In genomic region chr10:126862193-126862592, GRCm38 (mm10) we compare ENCODE assay signal across 24 mouse cellular contexts. TPM values are rescaled to one million over a fixed set of nuclear protein-coding genes. Genes with fewer than 3 reads are reported as not detected.
A peak's percentile ranks its signal among the peaks of the same experiment; 100 is the strongest.
DNase-seq lines count a peak whose midpoint lies in the region; ATAC-seq and TF ChIP-seq lines count a peak whose summit lies in the region.
"Had no signal": no experiment of that assay in that cellular context is flagged by ENCODE, and none has a peak within 500 bp of the region (broad histone marks: within the 10 kb centered on the region; RNA-seq: fewer than 3 reads in every experiment).

No protein-coding gene starts in this region.

- ATAC-seq in hindbrain, embryonic 16.5 days, result no peak
- ATAC-seq in hindbrain, embryonic 13.5 days (ENCODE audit: low FRiP score), result no peak
- ATAC-seq in lung, postnatal 0 days, result peak; percentile 19
- ATAC-seq: intestine, postnatal 0 days had no signal

- H3K9ac ChIP-seq in hindbrain, embryonic 16.5 days (ENCODE audit: low read depth, low read length), result no peak overlapping the region
- H3K9ac ChIP-seq in hindbrain, embryonic 13.5 days, result no peak overlapping the region
- no peak overlapping the region for H3K9ac ChIP-seq in lung, postnatal 0 days (replicated peaks; ENCODE audit: low read depth)
- H3K9ac ChIP-seq: embryonic facial prominence, embryonic 12.5 days; heart, embryonic 12.5 days; hindbrain, embryonic 12.5 days; kidney, embryonic 15.5 days; limb, embryonic 15.5 days; liver, embryonic 15.5 days; neural tube, embryonic 13.5 days had no signal

- no peak overlapping the region for H3K27ac ChIP-seq in hindbrain, embryonic 16.5 days (ENCODE audit: low read depth, low read length)
- H3K27ac ChIP-seq in hindbrain, embryonic 13.5 days, result no peak overlapping the region
- H3K27ac ChIP-seq in lung, postnatal 0 days (ENCODE audit: low read length), result no peak overlapping the region
- no peak overlapping the region for H3K27ac ChIP-seq in cortical plate, adult 2 months (ENCODE audit: insufficient read depth, low read length)
- H3K27ac ChIP-seq: embryonic facial prominence, embryonic 12.5 days; hindbrain, embryonic 12.5 days; kidney, embryonic 15.5 days; limb, embryonic 15.5 days; liver, embryonic 15.5 days; neural tube, embryonic 13.5 days had no signal

- TF ChIP-seq CTCF in lung, postnatal 0 days (IDR thresholded peaks at IDR 0.05), result no peak
- TF ChIP-seq CTCF in cortical plate, adult 2 months (IDR thresholded peaks at IDR 0.05; ENCODE audit: extremely low read depth, insufficient read depth, low read length), result no peak

- no peak for DNase-seq in lung, postnatal 0 days (ENCODE audit: low spot score)
- no peak for DNase-seq in lung, adult 18-20 months
- DNase-seq in brain, adult 2 months (ENCODE audit: low read depth, low spot score), result peak; percentile 36
- no peak for DNase-seq in kidney, postnatal 25 days
- DNase-seq: adrenal gland, adult 8-10 months; cerebellum, adult 9-11 months; gastrocnemius, postnatal 10 days; heart, adult 11 months; heart, postnatal 14 days; layer of hippocampus, postnatal 36 days; lung, postnatal 10 days; thymus, postnatal 25 days had no signal

- no peaks in the 10 kb centered on the region for H3K9me3 ChIP-seq in hindbrain, embryonic 16.5 days (ENCODE audit: control insufficient read depth, low read length)
- H3K9me3 ChIP-seq in hindbrain, embryonic 13.5 days, result no peaks in the 10 kb centered on the region
- H3K9me3 ChIP-seq in lung, postnatal 0 days (ENCODE audit: low read length), result no peaks in the 10 kb centered on the region
- H3K9me3 ChIP-seq: embryonic facial prominence, embryonic 12.5 days; heart, embryonic 12.5 days; hindbrain, embryonic 12.5 days; kidney, embryonic 15.5 days; limb, embryonic 15.5 days; liver, embryonic 15.5 days; neural tube, embryonic 13.5 days had no signal

- TF ChIP-seq POLR2A in cortical plate, adult 2 months (IDR thresholded peaks at IDR 0.05; ENCODE audit: extremely low read depth, insufficient read depth, low read length), result no peak

- TF ChIP-seq EP300 in lung, postnatal 0 days (IDR thresholded peaks at IDR 0.05), result no peak

- no peaks in the 10 kb centered on the region for H3K36me3 ChIP-seq in hindbrain, embryonic 16.5 days (ENCODE audit: control insufficient read depth, insufficient read depth, low read length)
- H3K36me3 ChIP-seq in hindbrain, embryonic 13.5 days, result no peaks in the 10 kb centered on the region
- H3K36me3 ChIP-seq in lung, postnatal 0 days (ENCODE audit: insufficient read depth, low read length), result no peaks in the 10 kb centered on the region
- H3K36me3 ChIP-seq: embryonic facial prominence, embryonic 12.5 days; heart, embryonic 12.5 days; hindbrain, embryonic 12.5 days; kidney, embryonic 15.5 days; limb, embryonic 15.5 days; liver, embryonic 15.5 days; neural tube, embryonic 13.5 days had no signal

- H3K4me2 ChIP-seq in hindbrain, embryonic 16.5 days (ENCODE audit: low read length), result 0 out of 2 replicates have a peak overlapping the region, but pooled peaks have one; percentile 9
- no peak overlapping the region for H3K4me2 ChIP-seq in hindbrain, embryonic 13.5 days
- H3K4me2 ChIP-seq in lung, postnatal 0 days (replicated peaks; ENCODE audit: low read depth, low read length), result no peak overlapping the region
- H3K4me2 ChIP-seq: embryonic facial prominence, embryonic 12.5 days; heart, embryonic 12.5 days; hindbrain, embryonic 12.5 days; kidney, embryonic 15.5 days; limb, embryonic 15.5 days; liver, embryonic 15.5 days; neural tube, embryonic 13.5 days had no signal

- no peaks in the 10 kb centered on the region for H3K4me1 ChIP-seq in hindbrain, embryonic 16.5 days (ENCODE audit: control insufficient read depth, insufficient read depth, low read depth, low read length)
- peaks cover 3% of the 10 kb centered on the region; the same call in 1 of the 2 replicates for H3K4me1 ChIP-seq in hindbrain, embryonic 13.5 days (replicated peaks)
- no peaks in the 10 kb centered on the region for H3K4me1 ChIP-seq in lung, postnatal 0 days (ENCODE audit: insufficient read depth, low read depth, low read length)
- no peaks in the 10 kb centered on the region for H3K4me1 ChIP-seq in cortical plate, adult 2 months (ENCODE audit: control insufficient read depth, insufficient read depth, low read length)
- H3K4me1 ChIP-seq: embryonic facial prominence, embryonic 12.5 days; hindbrain, embryonic 12.5 days; liver, embryonic 15.5 days; neural tube, embryonic 13.5 days had no signal

- 64% methylated on average over 12 of the region's 12 CpGs for WGBS in hindbrain, embryonic 16.5 days
- 64% methylated on average over 12 of the region's 12 CpGs for WGBS in hindbrain, embryonic 13.5 days
- WGBS in lung, postnatal 0 days, result 52% methylated on average over 12 of the region's 12 CpGs

- no peaks in the 10 kb centered on the region for H3K27me3 ChIP-seq in hindbrain, embryonic 16.5 days (replicated peaks; ENCODE audit: control insufficient read depth, insufficient read depth, low read length)
- H3K27me3 ChIP-seq in hindbrain, embryonic 13.5 days, result no peaks in the 10 kb centered on the region
- H3K27me3 ChIP-seq in lung, postnatal 0 days (replicated peaks; ENCODE audit: insufficient read depth, low read length), result no peaks in the 10 kb centered on the region
- H3K27me3 ChIP-seq: embryonic facial prominence, embryonic 12.5 days; heart, embryonic 12.5 days; hindbrain, embryonic 12.5 days; kidney, embryonic 15.5 days; limb, embryonic 15.5 days; liver, embryonic 15.5 days; neural tube, embryonic 13.5 days had no signal

- H3K4me3 ChIP-seq in hindbrain, embryonic 16.5 days (ENCODE audit: low read length), result no peak overlapping the region
- H3K4me3 ChIP-seq in hindbrain, embryonic 13.5 days, result no peak overlapping the region
- no peak overlapping the region for H3K4me3 ChIP-seq in lung, postnatal 0 days (ENCODE audit: low read depth, low read length)
- 0 out of 2 replicates have a peak overlapping the region, but pooled peaks have one; percentile 8 for H3K4me3 ChIP-seq in cortical plate, adult 2 months (ENCODE audit: insufficient read depth, low read length)
- H3K4me3 ChIP-seq: embryonic facial prominence, embryonic 12.5 days; erythroblast, embryonic 14.5 days; heart, embryonic 12.5 days; hindbrain, embryonic 12.5 days; kidney, embryonic 15.5 days; limb, embryonic 15.5 days; liver, embryonic 15.5 days; neural tube, embryonic 13.5 days had no signal

RNA-seq across cellular contexts. Expression of gene Atp23, which starts 39.0 kb away (rescaled TPM):
- polyA plus RNA-seq in hindbrain, embryonic 16.5 days (2015; fragmentation: Nextera tagmentation; extraction: Ambion mirVana), result 14.5 and 17.2 TPM in 2 replicates
- polyA plus RNA-seq in hindbrain, embryonic 13.5 days (2015; fragmentation: Nextera tagmentation; extraction: Ambion mirVana), result 10.6 and 10.9 TPM in 2 replicates
- polyA plus RNA-seq in lung, postnatal 0 days (2015; fragmentation: Nextera tagmentation; extraction: Ambion mirVana), result 6.7 and 7.4 TPM in 2 replicates
- polyA plus RNA-seq in cortical plate, adult 2 months (2012; rRNA removed), result 10.3 and 10.4 TPM in 2 replicates
